Mouse (Mus musculus) heart, embryonic 16.5 days (tissue): ENCODE data around the gene Stbd1. TPM values are rescaled to one million over a fixed set of nuclear protein-coding genes. Genes with fewer than 3 reads are reported as not detected.
A peak's percentile ranks its signal among the peaks of the same experiment; 100 is the strongest.

ENCODE experiments used
- ATAC-seq: fragments of 200-750 bp; cut with Nextera tagmentation; replicated peaks from 2 replicates; pipeline ENCODE4 v1.8.0; 2017; ENCODE audit warnings: moderate number of reproducible peaks; ENCODE audit not compliant: insufficient read depth, low FRiP score; ENCODE audit errors: extremely low read depth
- H3K27ac ChIP-seq: fragments of 300-500 bp; sonication (generic); 2 replicates; pipeline ENCODE4 v1.5.1; 2014; ENCODE audit warnings: mild to moderate bottlenecking, low read length, control low read depth, moderate library complexity
- H3K27me3 ChIP-seq: fragments of 300-500 bp; sonication (generic); 2 replicates; pipeline ENCODE4 v1.6.1; 2014; ENCODE audit warnings: low read length, mixed read lengths; ENCODE audit not compliant: control insufficient read depth, insufficient read depth
- H3K36me3 ChIP-seq: fragments of 300-500 bp; sonication (generic); 2 replicates; pipeline ENCODE4 v1.6.1; 2014; ENCODE audit not compliant: control insufficient read depth, insufficient read depth
- H3K4me1 ChIP-seq: fragments of 300-500 bp; sonication (generic); 2 replicates; pipeline ENCODE4 v1.6.1; 2014; ENCODE audit warnings: low read length, mixed read lengths; ENCODE audit not compliant: control insufficient read depth, insufficient read depth
- H3K4me2 ChIP-seq: fragments of 300-500 bp; sonication (generic); 2 replicates; pipeline ENCODE4 v1.6.1; 2014; ENCODE audit warnings: low read depth, mild to moderate bottlenecking, control low read depth, low read length
- H3K4me3 ChIP-seq: fragments of 300-500 bp; sonication (generic); 2 replicates; pipeline ENCODE4 v1.5.1; 2014; ENCODE audit warnings: mild to moderate bottlenecking, control low read depth, low read length
- H3K9ac ChIP-seq: fragments of 300-500 bp; sonication (generic); 2 replicates; pipeline ENCODE4 v1.6.1; 2014; ENCODE audit warnings: low read length, control low read depth
- H3K9me3 ChIP-seq: fragments of 300-500 bp; sonication (generic); replicated peaks from 2 replicates; pipeline ENCODE4 v1.6.1; 2016; ENCODE audit warnings: low read length; ENCODE audit not compliant: control insufficient read depth
- whole genome bisulfite sequencing: fragments of 180-500 bp; shearing (Covaris S2); extraction: QIAGEN DNeasy Blood & Tissue Kit; methylation state at CpG from one replicate; pipeline ENCODE4 v1.1.7; 2014; 5-methylcytosine and 5-hydroxymethylcytosine counted together
- polyA plus RNA-seq: library from polyadenylated mRNA; unstranded; fragments of >200 nt; fragmentation: Nextera tagmentation; extraction: Ambion mirVana; gene quantifications from 2 replicates; pipeline ENCODE4 v1.2.1, GENCODE M21; 2015

Gene Stbd1
- polyA plus RNA-seq, 1 experiment from 2014 or later = 80.8 TPM

- Histone ChIP-seq H3K4me2 (no peak overlapping the region; the same call in 1 of the 2 replicates), H3K27ac (peak overlapping the region; percentile 44)
- peak; percentile 95 for ATAC-seq
These were observed 25.1 kb downstream of the Stbd1 start for GRCm38 (mm10) chr5:92627896-92628295.

GRCm38 (mm10) chr5:92633526-92633925 is 30.7 kb downstream of the Stbd1 start:
- Histone ChIP-seq H3K36me3 (no peaks in the 10 kb centered on the region), H3K9ac (no peak overlapping the region), H3K9me3 (no peaks in the 10 kb centered on the region), H3K4me2 (no peak overlapping the region), H3K27ac (no peak overlapping the region), H3K4me3 (no peak overlapping the region), H3K27me3 (no peaks in the 10 kb centered on the region), H3K4me1 (peaks cover 3% of the 10 kb centered on the region; the same call in 1 of the 2 replicates)
- 59% methylated on average over 4 of the region's 4 CpGs for WGBS
- no peak for ATAC-seq

More at GRCm38 (mm10) chr5:92627896-92628295, 25.1 kb downstream of the Stbd1 start:
- Histone ChIP-seq H3K4me1 (peaks cover 10% of the 10 kb centered on the region; the same call in 1 of the 2 replicates), H3K27me3 (no peaks in the 10 kb centered on the region), H3K9me3 (peaks cover 3% of the 10 kb centered on the region; the same call in 1 of the 2 replicates), H3K36me3 (no peaks in the 10 kb centered on the region), H3K4me3 (no peak overlapping the region), H3K9ac (no peak overlapping the region)
- 24% methylated on average over 7 of the region's 7 CpGs for WGBS

GRCm38 (mm10) chr5:92634916-92635315 is 32.1 kb downstream of the Stbd1 start:
- H3K9me3 ChIP-seq = no peaks in the 10 kb centered on the region
- 69% methylated on average over 3 of the region's 3 CpGs for WGBS
- H3K27me3 ChIP-seq = no peaks in the 10 kb centered on the region
- H3K4me2 ChIP-seq = no peak overlapping the region
- ATAC-seq = no peak
- no peaks in the 10 kb centered on the region for H3K36me3 ChIP-seq
- H3K4me3 ChIP-seq = no peak overlapping the region
- H3K9ac ChIP-seq = no peak overlapping the region
- H3K27ac ChIP-seq = no peak overlapping the region
- H3K4me1 ChIP-seq = no peaks in the 10 kb centered on the region

- 81% methylated on average over 5 of the region's 5 CpGs for WGBS
- H3K4me3 ChIP-seq = no peak overlapping the region
- no peaks in the 10 kb centered on the region for H3K36me3 ChIP-seq
- ATAC-seq = no peak
- no peaks in the 10 kb centered on the region for H3K27me3 ChIP-seq
- H3K9ac ChIP-seq = no peak overlapping the region
- no peak overlapping the region for H3K27ac ChIP-seq
- H3K9me3 ChIP-seq = no peaks in the 10 kb centered on the region
- no peaks in the 10 kb centered on the region for H3K4me1 ChIP-seq
- H3K4me2 ChIP-seq = no peak overlapping the region
These were observed 33.0 kb downstream of the Stbd1 start for GRCm38 (mm10) chr5:92635891-92636290.

- Histone ChIP-seq H3K4me3 (no peak overlapping the region), H3K27ac (no peak overlapping the region), H3K36me3 (no peaks in the 10 kb centered on the region), H3K27me3 (no peaks in the 10 kb centered on the region), H3K4me1 (peaks cover 2% of the 10 kb centered on the region; the same call in 1 of the 2 replicates), H3K9ac (no peak overlapping the region), H3K9me3 (no peaks in the 10 kb centered on the region), H3K4me2 (no peak overlapping the region)
- 87% methylated on average over 3 of the region's 3 CpGs for WGBS
- no peak for ATAC-seq
These were observed 38.0 kb downstream of the Stbd1 start for GRCm38 (mm10) chr5:92640861-92641260.

Other genes starting within 250 kb of the Stbd1 start
- 37.2 and 38.8 TPM in 2 replicates for gene Nup54, start 167.8 kb upstream of the Stbd1 start, polyA plus RNA-seq
- 18.3 and 18.7 TPM in 2 replicates for gene Scarb2, start 96.2 kb upstream of the Stbd1 start, polyA plus RNA-seq
- 0.56 and 0.72 TPM in 2 replicates for gene Fam47e, start 48.0 kb upstream of the Stbd1 start, polyA plus RNA-seq
- 0.49 and 0.81 TPM in 2 replicates for gene Ccdc158, start 72.2 kb downstream of the Stbd1 start, polyA plus RNA-seq
- gene Shroom3, start 80.4 kb downstream of the Stbd1 start, polyA plus RNA-seq = 10.7 and 11.7 TPM in 2 replicates